Mouse (Mus musculus): Measurements from ENCODE around the gene Krtap6-1.
"Not testable (repeated sequence)": the region's sequence is repeated elsewhere in the genome, so short reads cannot be mapped to it uniquely, and the experiment has no call there.

The Krtap6-1 gene

DNA sequence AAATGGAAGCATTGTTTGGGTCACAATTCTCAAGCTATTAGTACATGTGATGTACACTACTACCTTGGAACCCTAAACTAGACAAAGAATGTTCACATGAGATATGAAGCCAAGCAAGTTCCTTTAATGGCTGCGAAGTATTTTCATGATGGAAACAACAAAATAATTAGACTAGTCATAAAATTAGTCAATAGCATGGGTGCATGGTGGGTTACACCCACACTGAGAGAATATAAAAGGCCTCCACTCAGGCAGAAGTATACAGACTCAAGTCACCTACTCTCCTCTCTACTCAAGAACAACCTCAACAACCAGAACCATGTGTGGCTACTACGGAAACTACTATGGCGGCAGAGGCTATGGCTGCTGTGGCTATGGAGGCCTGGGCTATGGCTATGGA, at the start of gene Krtap6-1:
Gene Krtap6-1, plus strand, starts transcription at position 301 of the 400 bp plus-strand sequence.
- not testable (repeated sequence) for DNase-seq

DNA sequence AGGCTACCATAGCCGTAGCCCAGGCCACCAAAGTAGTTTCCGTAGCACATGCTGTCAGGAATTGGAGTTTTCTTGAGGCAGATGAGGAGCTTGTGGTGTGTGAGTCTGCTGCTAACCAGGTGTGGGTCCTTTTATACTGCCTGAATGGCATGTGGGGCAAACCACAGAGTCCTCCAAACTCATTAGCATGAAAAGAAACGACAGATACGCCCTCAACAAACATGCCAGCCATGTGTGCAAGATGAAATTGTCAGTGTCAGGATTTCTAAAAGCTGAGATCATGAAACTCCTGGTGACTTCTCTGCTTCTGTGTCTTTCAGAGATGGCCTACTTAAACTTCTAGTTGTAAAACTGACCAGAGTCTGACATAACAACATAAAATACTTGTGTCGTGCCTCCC, 20.8 kb upstream of the Krtap6-1 start, which contains the start of gene Krtap22-2:
Gene Krtap22-2, minus strand, starts transcription at position 101 of the 400 bp plus-strand sequence.
- no peak for DNase-seq

DNA sequence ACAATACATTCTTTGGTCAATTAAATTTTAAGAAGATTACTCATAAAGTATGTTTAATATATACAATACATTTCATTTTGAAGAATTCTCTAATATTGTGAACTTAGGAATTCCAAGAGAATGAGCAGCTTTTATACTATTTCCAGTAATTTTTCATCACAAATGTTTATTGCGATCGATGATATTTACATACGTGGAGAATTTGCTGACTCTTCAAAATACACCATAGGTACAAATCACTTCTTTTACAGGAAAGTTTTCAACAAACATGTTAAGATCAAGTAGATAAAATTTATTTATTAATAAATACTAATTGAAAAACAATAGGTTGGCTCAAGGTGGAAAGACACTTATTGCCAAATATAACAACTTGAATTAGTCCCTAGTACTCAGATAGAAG, 17.5 kb upstream of the Krtap6-1 start:
- no peak for DNase-seq

DNA sequence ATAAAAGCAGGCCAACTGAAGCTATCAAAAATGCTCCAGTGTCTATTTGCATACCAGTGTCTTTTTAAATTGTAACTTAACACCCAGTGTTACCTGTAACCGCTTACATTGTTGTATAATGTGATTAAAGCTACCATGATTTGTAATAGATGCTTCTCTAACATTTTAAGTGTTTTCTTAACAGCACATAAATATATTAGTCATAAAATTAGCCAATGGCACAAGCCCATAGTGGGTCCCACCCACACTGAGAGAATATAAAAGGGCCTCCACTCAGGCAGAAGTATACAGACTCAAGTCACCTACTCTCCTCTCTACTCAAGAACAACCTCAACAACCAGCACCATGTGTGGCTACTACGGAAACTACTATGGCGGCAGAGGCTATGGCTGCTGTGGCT, 16.5 kb upstream of the Krtap6-1 start, which contains the start of gene Gm10229:
Gene Gm10229, plus strand, starts transcription at position 301 of the 400 bp plus-strand sequence.
- not testable (repeated sequence) for DNase-seq

DNA sequence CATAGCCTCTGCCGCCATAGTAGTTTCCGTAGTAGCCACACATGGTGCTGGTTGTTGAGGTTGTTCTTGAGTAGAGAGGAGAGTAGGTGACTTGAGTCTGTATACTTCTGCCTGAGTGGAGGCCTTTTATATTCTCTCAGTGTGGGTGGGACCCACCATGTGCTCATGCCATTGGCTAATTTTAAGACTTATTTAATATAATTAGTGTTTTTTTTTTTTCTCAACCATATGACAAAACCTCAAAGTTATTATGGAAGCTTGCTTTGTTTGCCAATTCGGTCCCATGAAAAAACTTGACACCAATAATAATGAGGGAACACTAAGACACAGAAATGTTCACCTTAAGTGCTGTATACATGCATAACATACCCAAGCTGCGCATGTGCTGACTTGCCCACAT, 9.9 kb downstream of the Krtap6-1 start, which contains the start of gene Gm10228:
Gene Gm10228, minus strand, starts transcription at position 101 of the 400 bp plus-strand sequence.
- not testable (repeated sequence) for DNase-seq

DNA sequence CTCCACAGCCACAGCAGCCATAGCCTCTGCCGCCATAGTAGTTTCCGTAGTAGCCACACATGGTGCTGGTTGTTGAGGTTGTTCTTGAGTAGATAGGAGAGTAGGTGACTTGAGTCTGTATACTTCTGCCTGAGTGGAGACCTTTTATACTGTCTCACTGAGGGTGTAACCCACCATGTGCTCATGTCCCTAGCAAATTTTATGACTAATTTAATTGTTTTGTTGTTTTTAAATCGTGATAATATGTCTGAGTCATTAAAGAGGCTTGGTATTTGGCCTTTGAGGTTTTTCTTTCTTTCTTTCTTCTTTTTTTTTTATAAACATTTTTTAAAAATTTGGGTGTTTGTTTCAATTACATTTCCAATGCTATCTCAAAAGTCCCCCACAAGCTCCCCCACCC, 16.3 kb downstream of the Krtap6-1 start, which contains the start of gene Krtap6-5:
Gene Krtap6-5, minus strand, starts transcription at position 101 of the 400 bp plus-strand sequence.
- no peak for DNase-seq

DNA sequence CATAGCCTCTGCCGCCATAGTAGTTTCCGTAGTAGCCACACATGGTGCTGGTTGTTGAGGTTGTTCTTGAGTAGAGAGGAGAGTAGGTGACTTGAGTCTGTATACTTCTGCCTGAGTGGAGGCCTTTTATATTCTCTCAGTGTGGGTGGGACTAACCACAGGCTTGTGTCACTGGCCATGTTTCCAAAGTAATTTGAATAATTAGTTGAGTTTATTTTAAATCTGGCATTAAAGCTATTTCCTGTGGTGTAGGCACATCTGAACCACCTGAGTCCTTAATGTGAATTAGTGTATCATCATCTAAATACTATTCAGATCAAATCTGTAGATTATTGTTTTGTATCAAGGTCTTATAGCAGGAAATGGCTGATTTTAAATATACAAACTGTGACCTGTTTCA, 32.4 kb downstream of the Krtap6-1 start, which contains the start of gene 1110025L11Rik:
Gene 1110025L11Rik, minus strand, starts transcription at position 101 of the 400 bp plus-strand sequence.
- not testable (repeated sequence) for DNase-seq

DNA sequence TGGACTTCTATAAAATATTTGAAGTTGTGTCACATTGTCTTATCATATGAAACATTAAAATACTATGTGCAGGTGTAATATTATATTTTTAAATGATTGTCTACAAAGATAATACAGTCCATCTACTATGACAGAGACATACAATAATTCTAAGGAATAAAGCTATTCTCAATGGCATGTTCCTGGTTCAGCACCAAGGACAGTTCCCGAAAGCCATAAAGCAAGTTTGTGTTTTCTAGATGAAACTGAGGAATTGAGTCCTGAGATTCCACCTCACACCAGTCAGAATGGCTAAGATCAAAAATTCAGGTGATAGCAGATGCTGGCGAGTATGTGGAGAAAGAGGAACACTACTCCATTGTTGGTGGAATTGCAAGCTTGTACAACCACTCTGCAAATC, 39.5 kb downstream of the Krtap6-1 start:
- DNase-seq: not testable (repeated sequence)

Measured in thymus, postnatal 4 days (tissue).